Mouse (Mus musculus) limb, embryonic 13.5 days (tissue): ENCODE results near the gene Hfm1. TPM values are rescaled to one million over a fixed set of nuclear protein-coding genes. Genes with fewer than 3 reads are reported as not detected.
A peak's percentile ranks its signal among the peaks of the same experiment; 100 is the strongest.

ENCODE experiments used
- ATAC-seq: fragments of 200-750 bp; cut with Nextera tagmentation; 2 replicates; pipeline ENCODE4 v1.8.0; 2017; ENCODE audit warnings: low read depth, moderate number of reproducible peaks, moderate TSS enrichment; ENCODE audit not compliant: low FRiP score
- H3K27ac ChIP-seq: fragments of 300-500 bp; sonication (generic); 2 replicates; pipeline ENCODE4 v1.5.1; 2015; ENCODE audit warnings: inconsistent platforms, mild to moderate bottlenecking, moderate library complexity
- H3K27me3 ChIP-seq: fragments of 300-500 bp; sonication (generic); 2 replicates; pipeline ENCODE4 v1.6.1; 2015; ENCODE audit warnings: mild to moderate bottlenecking, inconsistent platforms
- H3K36me3 ChIP-seq: fragments of 300-500 bp; sonication (generic); 2 replicates; pipeline ENCODE4 v1.6.1; 2015; ENCODE audit warnings: inconsistent platforms, mild to moderate bottlenecking, moderate library complexity
- H3K4me1 ChIP-seq: fragments of 300-500 bp; sonication (generic); 2 replicates; pipeline ENCODE4 v1.6.1; 2015; ENCODE audit warnings: inconsistent platforms
- H3K4me2 ChIP-seq: fragments of 300-500 bp; sonication (generic); replicated peaks from 2 replicates; pipeline ENCODE4 v1.6.1; 2015; ENCODE audit warnings: inconsistent platforms, mild to moderate bottlenecking, moderate library complexity
- H3K4me3 ChIP-seq: fragments of 300-500 bp; sonication (generic); 2 replicates; pipeline ENCODE4 v1.5.1; 2015; ENCODE audit warnings: moderate library complexity, mild to moderate bottlenecking, inconsistent platforms
- H3K9ac ChIP-seq: fragments of 300-500 bp; sonication (generic); 2 replicates; pipeline ENCODE4 v1.6.1; 2015; ENCODE audit warnings: mild to moderate bottlenecking, inconsistent platforms
- H3K9me3 ChIP-seq: fragments of 300-500 bp; sonication (generic); 2 replicates; pipeline ENCODE4 v1.6.1; 2016; ENCODE audit warnings: inconsistent platforms
- WGBS: fragments of 180-500 bp; shearing (Covaris S2); methylation state at CpG from one replicate; pipeline ENCODE4 v1.1.7; 2015; 5-methylcytosine and 5-hydroxymethylcytosine counted together
- microRNA-seq: library from miRNA; unstranded; fragments of <30 nt; microRNA quantifications from one replicate; pipeline ENCODE4, GENCODE M21; 2016
- polyA plus RNA-seq: library from polyadenylated mRNA; unstranded; fragments of >200 nt; fragmentation: Nextera tagmentation; extraction: Ambion mirVana; gene quantifications from 2 replicates; pipeline ENCODE4 v1.2.1, GENCODE M21; 2015

Gene Hfm1
- polyA plus RNA-seq, 1 experiment from 2014 or later = 3.3 TPM

DNA sequence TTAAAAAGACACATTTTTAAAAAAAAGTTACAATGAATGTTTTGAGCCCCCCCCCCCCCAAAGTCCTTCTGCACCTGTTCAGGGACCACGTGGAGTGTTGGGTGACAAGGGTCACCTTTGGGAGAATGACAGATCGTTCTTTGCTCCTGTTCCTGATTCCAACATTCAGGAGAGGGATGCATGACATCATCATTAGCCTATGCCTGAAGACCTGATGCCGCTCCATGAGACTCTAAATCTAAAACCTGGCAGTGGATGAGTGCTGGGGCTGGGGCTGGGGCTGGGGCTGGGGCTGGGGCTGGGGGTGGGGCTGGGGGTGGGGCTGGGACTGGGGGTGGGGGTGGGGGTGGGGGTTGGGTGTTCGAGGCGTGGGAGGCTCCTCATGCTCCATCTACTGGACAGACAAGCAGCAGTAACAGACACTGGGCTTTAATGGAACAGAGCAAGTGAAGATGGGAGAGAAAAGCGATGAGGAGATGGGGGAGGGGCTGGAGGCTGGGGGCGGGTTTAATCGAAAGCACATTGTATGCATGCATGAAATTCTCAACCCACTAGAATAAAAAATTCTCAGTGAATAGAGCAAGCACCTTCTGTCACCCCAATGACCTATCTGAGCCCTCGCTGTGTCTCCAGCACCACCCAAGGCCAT is 124.8 kb downstream of the Hfm1 start:
- peaks cover 7% of the 10 kb centered on the region for H3K27me3 ChIP-seq
- H3K4me3 ChIP-seq = no peak overlapping the region
- no peak overlapping the region for H3K27ac ChIP-seq
- peak overlapping the region; percentile 65; the same call in 1 of the 2 replicates for H3K4me2 ChIP-seq
- H3K36me3 ChIP-seq = no peaks in the 10 kb centered on the region
- H3K9me3 ChIP-seq = no peaks in the 10 kb centered on the region
- no peak overlapping the region for H3K9ac ChIP-seq
- peaks cover 8% of the 10 kb centered on the region; the same call in 1 of the 2 replicates for H3K4me1 ChIP-seq
- ATAC-seq = peak; percentile 37; the same call in 1 of the 2 replicates
- WGBS = 21% methylated on average over 9 of the region's 9 CpGs

DNA sequence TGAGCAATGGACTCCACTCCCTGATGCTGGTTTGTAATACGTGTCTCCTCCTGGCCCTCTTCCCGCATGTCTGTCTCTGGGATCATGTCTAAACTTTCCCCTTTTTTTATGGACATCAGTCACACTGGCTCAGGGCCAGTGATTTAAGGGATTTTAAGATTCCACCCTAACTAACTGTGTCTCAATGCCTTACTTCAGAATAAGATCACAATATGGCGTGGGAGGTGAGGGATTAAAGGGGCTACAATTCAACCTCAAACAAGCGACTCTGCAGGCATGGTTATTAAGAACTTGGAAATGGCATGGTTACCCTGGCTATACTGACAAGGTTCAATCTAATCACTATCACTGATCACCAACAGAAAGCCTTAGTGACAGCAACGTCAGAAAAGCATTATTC is 128.2 kb downstream of the Hfm1 start:
- Histone ChIP-seq H3K9me3 (no peaks in the 10 kb centered on the region), H3K4me3 (no peak overlapping the region), H3K9ac (no peak overlapping the region), H3K4me1 (peaks cover 6% of the 10 kb centered on the region; the same call in 1 of the 2 replicates), H3K27ac (no peak overlapping the region), H3K4me2 (no peak overlapping the region), H3K36me3 (no peaks in the 10 kb centered on the region), H3K27me3 (peaks cover 7% of the 10 kb centered on the region)
- ATAC-seq = no peak
- 74% methylated on average over 5 of the region's 5 CpGs for WGBS

DNA sequence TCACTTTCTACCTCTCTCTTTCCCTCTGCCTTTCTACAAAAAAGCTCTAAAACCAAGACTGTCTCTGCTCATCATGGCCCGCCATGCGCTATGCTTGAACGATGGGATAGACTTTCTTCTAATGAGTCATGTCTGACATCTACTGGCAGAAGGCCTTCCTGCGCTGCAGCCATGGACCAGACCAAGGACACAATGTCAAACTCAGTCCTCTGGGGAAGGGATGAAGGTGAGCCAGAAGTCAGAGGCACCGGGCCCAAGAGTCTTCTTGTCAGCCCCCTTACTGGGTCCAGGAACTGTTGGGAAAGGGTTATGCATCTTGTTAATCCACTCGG is 134.9 kb downstream of the Hfm1 start:
- Histone ChIP-seq H3K9me3 (no peaks in the 10 kb centered on the region), H3K4me1 (no peaks in the 10 kb centered on the region), H3K27me3 (0 out of 2 replicates have a peak, but pooled peaks cover 2% of the 10 kb centered on the region), H3K4me3 (no peak overlapping the region), H3K36me3 (no peaks in the 10 kb centered on the region), H3K9ac (no peak overlapping the region), H3K27ac (no peak overlapping the region), H3K4me2 (no peak overlapping the region)
- WGBS = 14% methylated on average over 6 of the region's 6 CpGs
- 0 out of 2 replicates have a peak, but pooled peaks have one; percentile 59 for ATAC-seq

DNA sequence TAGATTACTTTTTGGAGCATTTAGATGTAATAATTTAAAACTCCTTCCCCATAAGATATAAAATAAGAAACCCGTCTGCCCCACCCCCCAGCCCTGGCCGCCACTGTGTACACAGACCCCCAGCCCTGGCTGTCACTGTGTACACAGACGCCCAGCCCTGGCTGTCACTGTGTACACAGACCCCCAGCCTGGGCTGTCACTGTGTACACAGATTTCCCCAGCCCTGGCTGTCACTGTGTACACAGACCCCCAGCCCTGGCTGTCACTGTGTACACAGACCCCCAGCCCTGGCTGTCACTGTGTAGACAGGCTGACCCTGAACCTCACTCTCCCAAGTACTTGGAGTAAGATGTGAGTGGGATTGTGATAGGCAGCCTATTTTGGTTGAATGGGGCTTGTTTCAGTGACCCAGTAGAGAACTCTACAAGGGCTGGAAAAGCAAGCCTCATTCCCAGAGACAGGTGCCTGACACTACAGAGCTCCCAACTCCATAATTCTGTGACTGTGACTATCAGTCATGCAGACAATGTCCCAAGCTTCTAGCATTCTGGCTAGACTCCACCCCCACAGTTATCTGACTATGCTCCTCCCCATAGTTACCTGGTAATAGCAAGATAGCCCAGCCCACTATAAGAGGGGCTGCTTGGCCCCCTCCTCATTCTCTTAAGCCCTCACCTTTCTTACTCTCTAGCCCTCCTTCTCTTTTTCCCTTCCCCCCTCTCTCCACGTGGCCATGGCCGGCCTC is 135.5 kb downstream of the Hfm1 start:
- 0 out of 2 replicates have a peak, but pooled peaks cover 2% of the 10 kb centered on the region for H3K27me3 ChIP-seq
- ATAC-seq = no peak
- H3K27ac ChIP-seq = no peak overlapping the region
- H3K9ac ChIP-seq = no peak overlapping the region
- H3K9me3 ChIP-seq = no peaks in the 10 kb centered on the region
- H3K4me2 ChIP-seq = no peak overlapping the region
- no peaks in the 10 kb centered on the region for H3K36me3 ChIP-seq
- no peak overlapping the region for H3K4me3 ChIP-seq
- WGBS = 48% methylated on average over 5 of the region's 5 CpGs
- no peaks in the 10 kb centered on the region for H3K4me1 ChIP-seq

Small RNAs within 50 kb of the gene (microRNA-seq; reads per million reads assigned to microRNA genes)
- not detected for gene Gm27527

Other genes starting within 250 kb of the Hfm1 start
- 80.6 and 84.7 TPM in 2 replicates for gene Zfp644, start 229.0 kb downstream of the Hfm1 start, polyA plus RNA-seq
- 51.6 and 55.2 TPM in 2 replicates for gene Cdc7, start 38.0 kb upstream of the Hfm1 start, polyA plus RNA-seq